Mouse (Mus musculus) stomach, embryonic 15.5 days (tissue): ENCODE results near the gene Six1. TPM values are rescaled to one million over a fixed set of nuclear protein-coding genes. Genes with fewer than 3 reads are reported as not detected.
"Not testable (repeated sequence)": the region's sequence is repeated elsewhere in the genome, so short reads cannot be mapped to it uniquely, and the experiment has no call there.

Experiments used
- ATAC-seq: fragments of 200-750 bp; cut with Nextera tagmentation; 2 replicates; pipeline ENCODE4 v1.8.0; 2017; ENCODE audit warnings: low read depth, moderate number of reproducible peaks, moderate TSS enrichment; ENCODE audit not compliant: insufficient read depth, low FRiP score
- H3K27ac ChIP-seq: fragments of 300-500 bp; sonication (generic); 2 replicates; pipeline ENCODE4 v1.5.1; 2015; ENCODE audit warnings: mild to moderate bottlenecking, inconsistent platforms
- H3K27me3 ChIP-seq: fragments of 300-500 bp; sonication (generic); replicated peaks from 2 replicates; pipeline ENCODE4 v1.6.1; 2015; ENCODE audit warnings: inconsistent platforms
- H3K36me3 ChIP-seq: fragments of 300-500 bp; sonication (generic); 2 replicates; pipeline ENCODE4 v1.6.1; 2015; ENCODE audit warnings: inconsistent platforms
- H3K4me1 ChIP-seq: fragments of 300-500 bp; sonication (generic); 2 replicates; pipeline ENCODE4 v1.6.1; 2015; ENCODE audit warnings: inconsistent platforms
- H3K4me2 ChIP-seq: fragments of 300-500 bp; sonication (generic); 2 replicates; pipeline ENCODE4 v1.6.1; 2015; ENCODE audit warnings: mild to moderate bottlenecking, inconsistent platforms
- H3K4me3 ChIP-seq: fragments of 300-500 bp; sonication (generic); replicated peaks from 2 replicates; pipeline ENCODE4 v1.5.1; 2015; ENCODE audit warnings: inconsistent platforms
- H3K9ac ChIP-seq: fragments of 300-500 bp; sonication (generic); 2 replicates; pipeline ENCODE4 v1.6.1; 2015; ENCODE audit warnings: inconsistent platforms
- H3K9me3 ChIP-seq: fragments of 300-500 bp; sonication (generic); 2 replicates; pipeline ENCODE4 v1.6.1; 2016; ENCODE audit warnings: inconsistent platforms
- WGBS: fragments of 180-500 bp; shearing (Covaris S2); methylation state at CpG from one replicate; pipeline ENCODE4 v1.1.7; 2015; 5-methylcytosine and 5-hydroxymethylcytosine counted together
- polyA plus RNA-seq: library from polyadenylated mRNA; unstranded; fragments of >200 nt; fragmentation: Nextera tagmentation; extraction: Ambion mirVana; gene quantifications from 2 replicates; pipeline ENCODE4 v1.2.1, GENCODE M21; 2015

Gene Six1
- 0.08 and 0.72 TPM in 2 replicates for polyA plus RNA-seq

GRCm38 (mm10) chr12:73053668-73054241, at the start of gene Six1:
Gene Six1, minus strand, starts transcription at chr12:73053887.
- Histone ChIP-seq H3K4me3 (peak within 1 kb of the TSS; percentile 54), H3K27me3 (peaks cover 79% of the 10 kb centered on the region), H3K4me2 (peak within 1 kb of the TSS; percentile 93), H3K9me3 (no peaks in the 10 kb centered on the region), H3K4me1 (peaks cover 12% of the 10 kb centered on the region; the same call in 1 of the 2 replicates), H3K36me3 (no peaks in the 10 kb centered on the region), H3K27ac (no peak within 1 kb of the TSS), H3K9ac (peak within 1 kb of the TSS; percentile 16; the same call in 1 of the 2 replicates)
- WGBS = under 1% methylated on average over 41 of the region's 42 CpGs
- peak; percentile 85 for ATAC-seq

- no peaks in the 10 kb centered on the region for H3K27me3 ChIP-seq
- 73% methylated on average over 4 of the region's 4 CpGs for WGBS
- H3K9ac ChIP-seq = no peak overlapping the region
- ATAC-seq = no peak
- no peaks in the 10 kb centered on the region for H3K9me3 ChIP-seq
- H3K4me2 ChIP-seq = no peak overlapping the region
- H3K4me1 ChIP-seq = no peaks in the 10 kb centered on the region
- H3K27ac ChIP-seq = no peak overlapping the region
- peaks cover 5% of the 10 kb centered on the region for H3K36me3 ChIP-seq
- no peak overlapping the region for H3K4me3 ChIP-seq
These were observed 44.9 kb upstream of the Six1 start for GRCm38 (mm10) chr12:73098593-73098992.

GRCm38 (mm10) chr12:73096177-73096576, 42.5 kb upstream of the Six1 start:
- not testable (repeated sequence) for H3K4me1 ChIP-seq, H3K27ac ChIP-seq, ATAC-seq, H3K36me3 ChIP-seq, H3K27me3 ChIP-seq, H3K4me2 ChIP-seq, H3K9me3 ChIP-seq, H3K4me3 ChIP-seq, H3K9ac ChIP-seq
- 89% methylated on average over 5 of the region's 5 CpGs for WGBS

DNA sequence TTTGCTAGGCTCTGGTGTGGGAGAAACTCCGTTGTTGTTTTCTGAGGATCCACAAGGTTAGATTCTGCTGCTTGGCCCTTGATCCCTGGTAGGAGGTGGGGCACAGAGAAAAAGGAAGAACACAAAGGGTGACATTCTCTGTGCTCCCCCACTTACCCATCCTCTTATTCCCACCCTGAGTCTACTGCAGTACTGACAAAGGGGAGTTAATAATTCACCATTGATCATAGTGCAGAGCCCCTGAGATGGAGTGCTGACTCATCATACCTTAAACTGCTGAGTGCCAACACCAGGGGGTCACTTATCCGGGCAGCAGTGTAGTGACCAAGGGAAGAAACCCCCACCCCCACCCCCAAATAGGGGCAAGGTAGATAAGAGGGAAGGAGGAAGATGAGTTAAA, 40.9 kb upstream of the Six1 start:
- no peak overlapping the region for H3K4me3 ChIP-seq
- no peak overlapping the region for H3K27ac ChIP-seq
- H3K27me3 ChIP-seq = no peaks in the 10 kb centered on the region
- no peaks in the 10 kb centered on the region for H3K9me3 ChIP-seq
- H3K4me1 ChIP-seq = no peaks in the 10 kb centered on the region
- ATAC-seq = no peak
- H3K36me3 ChIP-seq = no peaks in the 10 kb centered on the region
- H3K9ac ChIP-seq = no peak overlapping the region
- H3K4me2 ChIP-seq = no peak overlapping the region
- WGBS = 28% methylated on average over 2 of the region's 2 CpGs

- H3K9me3 ChIP-seq = no peaks in the 10 kb centered on the region
- 72% methylated on average over 2 of the region's 2 CpGs for WGBS
- ATAC-seq = no peak
- H3K27me3 ChIP-seq = no peaks in the 10 kb centered on the region
- H3K4me1 ChIP-seq = no peaks in the 10 kb centered on the region
- H3K36me3 ChIP-seq = no peaks in the 10 kb centered on the region
- H3K27ac ChIP-seq = no peak overlapping the region
- no peak overlapping the region for H3K4me2 ChIP-seq
- H3K9ac ChIP-seq = no peak overlapping the region
- no peak overlapping the region for H3K4me3 ChIP-seq
These were observed 40.5 kb upstream of the Six1 start for GRCm38 (mm10) chr12:73094189-73094588.

DNA sequence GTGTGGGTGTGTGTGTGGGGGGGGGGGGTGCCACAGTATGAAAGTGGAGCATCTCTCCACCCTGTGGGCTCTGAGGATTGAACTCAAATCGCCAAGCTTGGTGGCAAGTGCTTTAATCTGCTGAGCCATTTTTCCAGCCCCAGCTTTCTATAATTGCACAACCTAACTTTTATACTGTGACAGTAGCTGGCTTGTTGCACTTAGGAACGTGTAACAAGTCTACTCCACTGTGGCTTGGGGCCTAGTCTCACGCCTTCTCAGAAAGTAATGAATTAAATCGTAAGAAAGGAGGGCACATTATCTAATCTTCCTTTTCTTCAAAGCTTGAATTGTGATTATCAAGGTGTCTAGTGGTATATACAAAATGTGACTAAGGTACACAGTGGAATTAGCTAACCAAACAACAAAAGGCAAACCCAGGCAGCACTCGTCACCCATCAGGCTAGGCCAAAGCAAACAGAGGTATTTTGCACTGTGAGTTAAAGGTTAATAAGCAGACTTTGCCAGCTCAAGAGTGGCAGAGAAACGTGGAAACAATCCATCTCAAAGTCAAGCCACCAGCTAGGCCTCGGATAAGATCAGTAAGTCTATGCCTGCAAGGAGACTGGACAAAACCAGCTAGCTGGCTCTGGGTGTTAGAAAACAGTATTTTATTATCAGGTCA, 37.1 kb upstream of the Six1 start:
- Histone ChIP-seq H3K27me3 (peaks cover 3% of the 10 kb centered on the region; the same call in 1 of the 2 replicates), H3K36me3 (no peaks in the 10 kb centered on the region), H3K4me1 (no peaks in the 10 kb centered on the region), H3K4me3 (no peak overlapping the region), H3K9ac (no peak overlapping the region), H3K4me2 (no peak overlapping the region), H3K9me3 (no peaks in the 10 kb centered on the region), H3K27ac (no peak overlapping the region)
- 44% methylated on average over 7 of the region's 7 CpGs for WGBS
- peak; percentile 75 for ATAC-seq

DNA sequence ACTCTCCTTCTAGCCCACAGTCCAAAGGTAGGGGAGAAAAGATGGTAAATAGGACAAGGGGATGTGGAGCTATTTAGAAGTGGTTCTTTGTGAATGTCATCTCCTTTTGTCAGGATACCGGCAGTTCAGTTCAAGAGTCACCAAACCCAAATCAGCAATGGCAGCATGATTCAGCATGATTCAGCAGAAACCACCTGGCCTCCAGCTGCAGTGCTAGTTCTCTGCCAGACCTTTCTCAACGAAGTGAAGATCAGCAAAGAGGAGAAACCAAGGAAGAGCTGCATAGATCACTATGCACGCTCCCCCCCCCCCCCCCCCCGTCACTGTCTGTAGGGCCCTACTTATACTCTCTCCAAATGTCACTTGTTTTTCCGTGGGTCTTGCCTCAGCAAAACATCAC, 35.2 kb upstream of the Six1 start:
- Histone ChIP-seq H3K4me1 (no peaks in the 10 kb centered on the region), H3K9me3 (no peaks in the 10 kb centered on the region), H3K36me3 (no peaks in the 10 kb centered on the region), H3K9ac (no peak overlapping the region), H3K4me3 (no peak overlapping the region), H3K4me2 (no peak overlapping the region), H3K27ac (no peak overlapping the region), H3K27me3 (peaks cover 3% of the 10 kb centered on the region; the same call in 1 of the 2 replicates)
- WGBS = 59% methylated on average over 5 of the region's 5 CpGs
- no peak for ATAC-seq

- no peak overlapping the region for H3K4me3 ChIP-seq
- H3K4me2 ChIP-seq = no peak overlapping the region
- H3K9me3 ChIP-seq = no peaks in the 10 kb centered on the region
- no peak for ATAC-seq
- H3K36me3 ChIP-seq = no peaks in the 10 kb centered on the region
- H3K27me3 ChIP-seq = peaks cover 3% of the 10 kb centered on the region; the same call in 1 of the 2 replicates
- H3K27ac ChIP-seq = no peak overlapping the region
- H3K9ac ChIP-seq = no peak overlapping the region
- no peaks in the 10 kb centered on the region for H3K4me1 ChIP-seq
- 57% methylated on average over 5 of the region's 5 CpGs for WGBS
These were observed 34.8 kb upstream of the Six1 start for GRCm38 (mm10) chr12:73088500-73088899.

DNA sequence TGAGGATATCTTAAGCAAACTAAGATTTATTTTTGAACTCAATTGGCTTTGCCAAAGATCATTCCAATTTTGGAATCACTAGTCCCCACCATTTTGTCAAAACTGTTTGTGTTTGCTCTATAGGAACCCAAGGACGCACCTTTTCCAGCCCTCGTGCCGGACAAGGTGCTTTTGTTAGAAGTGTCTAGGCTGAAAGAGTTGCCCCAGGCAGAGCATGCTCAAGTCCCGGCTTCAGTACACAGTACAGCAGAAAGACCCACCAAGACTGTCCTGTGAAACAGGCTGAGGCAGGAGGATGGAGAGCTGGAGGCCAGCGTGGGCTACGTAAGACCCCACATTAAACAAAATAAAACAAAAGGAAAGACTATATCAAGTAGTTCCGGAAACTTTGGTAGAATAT, 33.4 kb upstream of the Six1 start:
- WGBS = 84% methylated on average over 7 of the region's 7 CpGs

DNA sequence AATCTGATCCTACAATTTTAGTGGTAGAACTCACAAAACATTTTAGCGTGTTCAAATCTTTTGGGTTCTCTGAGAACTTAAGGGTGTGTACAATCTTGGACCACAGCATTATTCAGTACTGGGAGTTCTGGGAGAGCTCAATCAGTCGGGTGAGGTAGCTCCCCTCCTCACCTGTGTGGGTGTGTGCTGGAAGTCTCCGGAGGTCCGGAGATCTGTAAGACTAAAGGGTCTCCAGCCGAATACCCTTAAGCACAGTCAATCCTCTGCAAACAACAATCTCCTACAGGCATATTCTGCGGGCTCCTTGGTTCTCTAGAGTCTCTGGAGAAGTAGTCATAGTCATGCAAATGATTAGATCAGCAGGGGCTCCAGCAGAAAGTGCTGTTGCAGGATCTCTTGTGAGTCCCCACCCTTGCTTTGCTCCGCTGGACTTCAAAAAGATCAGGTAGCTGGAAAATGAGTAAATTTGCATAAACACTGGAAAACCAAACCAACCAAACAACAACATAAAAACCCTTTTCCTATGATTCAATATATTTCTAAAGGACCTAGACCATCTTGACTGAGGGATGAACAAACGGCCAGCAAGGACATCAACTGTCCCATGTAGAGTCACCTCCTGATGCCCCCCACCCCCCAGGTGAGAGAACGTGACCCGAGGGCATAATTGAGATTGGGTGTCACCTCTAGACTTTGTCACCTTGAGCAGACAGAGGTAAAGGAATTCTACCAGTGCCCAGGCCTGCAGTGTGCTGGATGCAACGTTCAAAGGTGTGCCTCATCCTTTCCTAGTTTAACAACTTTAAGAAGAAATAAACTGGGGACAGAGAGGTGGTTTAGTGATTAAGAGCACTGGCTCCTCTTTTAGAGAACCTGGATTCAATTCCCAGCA, 32.3 kb upstream of the Six1 start:
- Histone ChIP-seq H3K4me2 (no peak overlapping the region), H3K27me3 (peaks cover 3% of the 10 kb centered on the region; the same call in 1 of the 2 replicates), H3K4me1 (no peaks in the 10 kb centered on the region), H3K36me3 (no peaks in the 10 kb centered on the region), H3K27ac (no peak overlapping the region), H3K4me3 (no peak overlapping the region), H3K9ac (no peak overlapping the region), H3K9me3 (no peaks in the 10 kb centered on the region)
- WGBS = 33% methylated on average over 11 of the region's 11 CpGs
- ATAC-seq = no peak

More for the DNA sequence above, 33.4 kb upstream of the Six1 start:
- Histone ChIP-seq H3K9me3 (no peaks in the 10 kb centered on the region), H3K27me3 (peaks cover 3% of the 10 kb centered on the region; the same call in 1 of the 2 replicates), H3K4me2 (no peak overlapping the region), H3K27ac (no peak overlapping the region), H3K4me1 (no peaks in the 10 kb centered on the region), H3K9ac (no peak overlapping the region), H3K36me3 (no peaks in the 10 kb centered on the region), H3K4me3 (no peak overlapping the region)
- no peak for ATAC-seq

DNA sequence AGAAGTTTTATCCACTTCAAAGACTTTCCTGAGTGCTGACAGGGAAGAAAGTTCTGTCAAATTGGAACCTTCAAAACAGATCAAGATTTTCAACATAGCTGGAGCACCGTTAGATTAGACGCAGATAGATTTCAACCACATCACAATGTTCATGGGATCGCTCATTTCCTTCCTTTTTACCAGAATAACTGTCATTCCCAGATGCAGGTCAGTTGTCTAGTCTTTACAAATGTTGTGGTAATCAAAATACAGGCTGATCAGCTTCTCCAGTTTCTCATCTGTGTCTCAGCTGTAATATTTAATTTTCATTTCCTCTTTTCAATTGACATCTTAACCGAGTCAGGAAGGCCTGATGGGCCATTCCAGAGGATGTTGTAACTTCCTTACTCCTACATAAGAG, 30.1 kb upstream of the Six1 start:
- H3K9ac ChIP-seq = no peak overlapping the region
- WGBS = 75% methylated on average over 4 of the region's 4 CpGs
- no peaks in the 10 kb centered on the region for H3K36me3 ChIP-seq

DNA sequence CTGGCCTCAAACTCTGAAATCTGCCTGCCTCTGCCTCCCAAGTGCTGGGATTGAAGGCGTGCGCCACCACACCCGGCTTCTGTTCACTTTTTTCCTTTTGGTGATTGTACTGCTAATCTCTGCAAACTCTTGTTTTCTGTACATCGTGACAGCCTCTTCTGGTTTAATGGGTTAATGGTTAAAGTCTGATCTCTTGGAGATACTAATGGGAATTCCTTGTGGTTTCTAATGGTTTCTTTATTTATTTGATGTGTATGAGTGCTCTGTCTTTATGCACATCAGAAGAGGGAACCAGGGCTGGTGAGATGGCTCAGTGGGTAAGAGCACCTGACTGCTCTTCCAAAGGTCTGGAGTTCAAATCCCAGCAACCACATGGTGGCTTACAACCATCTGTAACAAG, 28.1 kb upstream of the Six1 start:
- not testable (repeated sequence) for H3K36me3 ChIP-seq, H3K4me2 ChIP-seq, ATAC-seq, H3K9me3 ChIP-seq, H3K27me3 ChIP-seq, H3K9ac ChIP-seq, H3K27ac ChIP-seq, H3K4me1 ChIP-seq, H3K4me3 ChIP-seq
- 86% methylated on average over 4 of the region's 4 CpGs for WGBS

More for the DNA sequence above, 30.1 kb upstream of the Six1 start:
- no peak overlapping the region for H3K27ac ChIP-seq
- H3K27me3 ChIP-seq = peaks cover 3% of the 10 kb centered on the region; the same call in 1 of the 2 replicates
- no peaks in the 10 kb centered on the region for H3K4me1 ChIP-seq
- H3K4me2 ChIP-seq = no peak overlapping the region
- ATAC-seq = no peak
- no peak overlapping the region for H3K4me3 ChIP-seq
- H3K9me3 ChIP-seq = no peaks in the 10 kb centered on the region
